Mouse (Mus musculus) monocyte, adult 5-6 weeks (primary cell): ENCODE data around the gene Cga. TPM values are rescaled to one million over a fixed set of nuclear protein-coding genes. Genes with fewer than 3 reads are reported as not detected.

ENCODE experiments used
- ATAC-seq: fragments of 153-309, 156-312 bp; replicated peaks from 2 replicates; pipeline ENCODE4 v1.8.0; 2017; ENCODE audit warnings: mild to moderate bottlenecking; ENCODE audit not compliant: low TSS enrichment, insufficient number of reproducible peaks, severe bottlenecking, poor library complexity, low FRiP score
- total RNA-seq: library from RNA; stranded (forward); fragments of 200-1000, 200-491, 200-594 nt; gene quantifications from 3 replicates; pipeline ENCODE4 v1.2.3, GENCODE M21; 2017

Cga gene
- 1.9 TPM in 1 of 3 replicates, not detected in the others for total RNA-seq

DNA sequence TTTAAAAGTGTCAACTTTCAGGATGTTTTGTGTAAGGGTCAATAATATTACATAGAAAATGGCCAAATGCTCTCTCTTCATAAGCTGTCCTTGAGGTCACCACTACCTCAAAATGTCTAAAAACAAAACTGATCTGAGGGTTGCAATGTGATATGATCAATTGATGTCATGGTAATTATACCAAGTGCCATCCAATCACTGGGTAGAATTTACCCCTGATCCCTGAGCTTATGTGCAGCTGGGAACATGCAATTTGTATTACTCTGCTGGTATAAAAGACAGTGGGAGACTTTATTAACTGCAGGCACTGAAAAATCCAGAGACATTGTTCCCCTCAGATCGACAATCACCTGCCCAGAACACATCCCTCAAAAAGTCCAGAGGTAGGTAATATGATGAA is at the start of gene Cga:
Gene Cga, plus strand, starts transcription at position 301 of the 400 bp plus-strand sequence.
- no peak for ATAC-seq

GRCm38 (mm10) chr4:34843839-34844238 is 49.7 kb upstream of the Cga start:
- no peak for ATAC-seq

DNA sequence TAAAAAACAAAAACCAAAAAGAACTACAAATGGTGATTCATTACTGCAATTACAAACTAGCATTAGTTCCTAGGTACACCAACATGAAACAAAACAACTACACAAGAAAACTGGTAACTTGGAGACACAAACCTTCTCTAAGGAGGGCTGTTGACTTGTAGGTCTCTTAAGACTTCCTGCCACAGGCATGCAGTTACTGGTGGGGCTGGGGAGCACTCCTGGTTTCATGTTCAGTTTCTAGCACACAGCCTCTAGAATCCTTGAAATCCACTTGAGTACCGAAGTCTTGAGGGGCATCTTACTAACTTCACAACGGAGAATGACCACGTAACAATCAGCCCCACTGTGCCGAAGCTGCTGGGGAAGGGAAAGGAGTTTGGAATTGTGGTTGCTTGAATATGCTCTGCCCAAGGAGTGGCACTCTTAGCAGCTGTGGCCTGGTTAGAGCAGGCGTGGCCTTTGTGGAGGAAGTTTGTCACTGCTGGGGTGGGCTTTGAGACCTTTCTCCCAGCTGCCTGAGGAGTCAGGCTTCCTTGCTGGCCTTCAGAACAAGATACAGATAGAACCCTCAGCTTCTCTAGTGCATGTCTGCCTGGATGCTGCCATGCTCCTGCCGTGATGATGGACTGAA is 45.8 kb upstream of the Cga start:
- ATAC-seq, result no peak

DNA sequence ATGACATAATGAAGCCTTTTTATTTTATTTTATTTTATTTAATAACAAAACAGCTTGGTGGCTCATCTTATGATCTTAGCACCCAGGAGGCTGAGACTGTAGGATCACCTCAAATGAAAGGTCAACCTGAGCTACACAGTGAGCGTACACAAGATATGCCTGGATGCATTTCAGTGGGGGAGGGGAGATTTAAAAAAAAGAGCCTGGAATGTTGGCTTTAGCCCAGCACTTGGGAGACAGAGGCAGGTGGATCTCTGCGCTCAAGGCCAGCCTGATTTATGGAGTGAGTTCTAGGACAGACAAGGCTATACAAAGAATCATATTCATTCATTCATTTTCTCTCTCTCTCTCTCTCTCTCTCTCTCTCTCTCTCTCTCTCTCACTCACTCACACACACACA is 43.4 kb upstream of the Cga start:
- ATAC-seq, result no peak

DNA sequence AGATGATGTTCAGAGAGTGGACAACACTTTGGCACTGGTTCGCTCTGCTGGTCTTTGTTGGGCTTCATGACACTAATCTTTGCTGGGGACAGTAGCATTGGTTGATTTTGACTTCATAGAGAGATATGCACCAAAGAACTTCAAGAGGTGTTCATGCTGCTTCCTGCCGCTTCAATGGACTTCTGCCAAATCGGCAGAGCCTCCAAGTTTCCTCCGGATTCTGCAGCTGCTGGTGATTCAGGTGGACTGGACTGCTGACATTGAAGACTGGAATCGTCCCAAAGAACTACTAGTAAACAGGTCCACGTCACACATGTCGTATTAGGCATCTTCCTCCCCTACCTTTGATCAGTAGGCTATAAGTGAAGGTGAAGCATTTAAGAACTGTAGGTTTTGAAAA is 41.5 kb upstream of the Cga start:
- no peak for ATAC-seq

GRCm38 (mm10) chr4:34855966-34856365 is 37.6 kb upstream of the Cga start:
- ATAC-seq, result no peak

GRCm38 (mm10) chr4:34858903-34859302 is 34.7 kb upstream of the Cga start:
- ATAC-seq, result no peak

- ATAC-seq, result no peak
Measured at GRCm38 (mm10) chr4:34859416-34859815, 34.2 kb upstream of the Cga start.

DNA sequence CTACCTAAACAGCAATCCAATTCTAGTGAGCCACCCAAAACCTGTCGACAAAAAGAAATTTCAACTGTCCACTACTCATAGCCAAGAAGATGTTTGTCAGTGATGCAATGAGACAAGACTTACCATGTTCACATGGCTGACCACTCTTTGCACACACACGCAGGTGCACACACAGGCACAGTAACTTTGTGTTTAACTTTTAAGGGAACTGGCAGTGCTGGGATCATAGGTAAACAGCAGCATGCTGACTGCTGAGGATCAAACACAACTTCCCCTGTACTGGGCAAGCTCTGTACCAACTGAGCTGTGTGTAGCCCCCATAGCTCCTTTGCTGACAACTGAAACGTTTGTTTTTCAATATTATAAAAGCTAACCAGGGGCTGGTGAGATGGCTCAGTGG is 32.1 kb upstream of the Cga start:
- ATAC-seq, result no peak

DNA sequence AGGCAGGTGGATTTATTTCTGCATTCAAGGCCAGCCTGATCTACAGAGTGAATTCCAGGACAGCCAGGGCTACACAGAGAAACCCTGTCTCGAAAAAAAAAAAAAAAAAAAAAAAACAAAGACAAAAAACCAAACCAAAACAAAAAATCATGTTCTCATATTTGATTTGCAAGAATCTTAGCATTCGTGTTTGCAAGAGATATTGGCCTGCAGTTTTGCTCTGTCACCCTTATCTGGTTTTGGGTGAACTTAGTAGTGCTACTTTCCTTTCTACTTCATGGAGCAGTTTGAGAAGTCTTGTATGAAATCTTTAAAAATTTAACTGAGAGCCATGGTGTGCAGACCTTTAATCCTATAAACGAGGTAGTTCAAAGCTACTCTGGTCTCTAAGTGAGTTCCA is 23.8 kb upstream of the Cga start:
- no peak for ATAC-seq

GRCm38 (mm10) chr4:34872896-34873495 is 20.6 kb upstream of the Cga start:
- no peak for ATAC-seq

GRCm38 (mm10) chr4:34874234-34874633 is 19.3 kb upstream of the Cga start:
- no peak for ATAC-seq

- no peak for ATAC-seq
Measured at GRCm38 (mm10) chr4:34880921-34881650, 12.5 kb upstream of the Cga start.

GRCm38 (mm10) chr4:34881851-34882250 is 11.7 kb upstream of the Cga start:
- no peak for ATAC-seq

DNA sequence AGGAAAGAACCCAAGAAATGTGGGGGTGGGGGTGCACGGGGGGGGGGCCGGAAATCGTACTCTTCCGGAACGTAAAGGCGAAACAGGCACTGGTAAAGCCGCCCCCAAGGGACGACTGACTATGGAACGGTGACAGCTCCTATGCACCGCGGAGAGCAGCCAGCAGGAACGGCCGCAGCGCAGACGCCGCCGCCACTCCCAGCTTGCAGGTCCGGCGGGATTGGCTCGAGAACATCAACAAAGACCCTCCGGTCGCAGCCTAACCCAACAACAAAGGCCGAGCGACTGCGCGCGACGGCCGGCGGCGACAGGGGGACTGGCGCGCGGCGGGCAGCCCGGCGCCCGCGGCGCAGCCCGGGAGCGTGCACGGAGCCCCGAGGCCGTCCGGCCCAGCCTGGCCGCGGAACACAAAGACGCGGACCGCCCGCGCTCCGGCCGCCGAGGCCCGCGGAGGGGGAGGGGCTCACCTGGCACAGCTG is 11.2 kb upstream of the Cga start:
- no peak for ATAC-seq

- ATAC-seq, result peak; percentile 85
Measured at GRCm38 (mm10) chr4:34882818-34883217, 10.8 kb upstream of the Cga start, which contains the start of gene Zfp292. Gene Zfp292, minus strand, starts transcription at chr4:34882960.

GRCm38 (mm10) chr4:34883366-34884029 is 10.1 kb upstream of the Cga start:
- ATAC-seq, result no peak

DNA sequence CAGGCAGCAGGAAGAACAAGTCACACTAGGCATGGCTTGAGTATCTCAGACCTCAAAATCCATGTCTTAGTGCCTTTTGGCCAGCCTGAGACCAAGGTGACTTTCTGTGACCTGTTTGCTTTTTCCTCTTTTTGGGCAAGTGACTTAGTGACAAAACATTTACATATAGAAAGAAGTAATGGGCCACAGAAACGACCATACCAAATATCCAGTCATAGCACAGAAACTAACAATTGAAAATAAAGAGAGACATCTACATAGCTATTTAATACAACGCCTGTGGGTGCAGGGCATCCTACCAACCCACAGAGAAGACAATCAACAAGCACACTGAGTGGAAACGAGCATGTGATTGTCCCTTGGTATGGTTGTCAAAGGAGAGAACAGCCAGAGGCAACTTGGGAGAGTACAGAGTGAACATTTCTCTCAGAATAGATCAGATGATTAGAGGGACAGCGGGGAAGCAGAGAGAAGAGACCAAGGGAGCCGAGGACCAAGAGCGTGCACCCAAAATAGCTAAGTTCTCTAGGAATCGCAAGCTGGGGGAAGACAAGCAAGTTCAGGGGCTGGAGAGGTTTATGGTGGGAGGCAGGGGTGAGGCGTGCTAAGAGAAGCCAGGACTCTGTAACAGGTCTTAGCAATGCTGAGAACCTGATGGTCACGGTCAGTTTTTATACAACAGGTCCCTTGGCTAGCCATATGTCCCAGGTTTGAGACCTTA is 7.8 kb upstream of the Cga start:
- no peak for ATAC-seq
